Mouse (Mus musculus): Measurements from ENCODE around the gene Gm44805. TPM values are rescaled to one million over a fixed set of nuclear protein-coding genes. Genes with fewer than 3 reads are reported as not detected.

Gene Gm44805
- polyA plus RNA-seq, 2 experiments, result 3.3 to 48.5 TPM

- H3K36me3 ChIP-seq (replicated peaks; ENCODE audit: control insufficient read depth, insufficient read depth, low read depth), result peaks cover 42% of the 10 kb centered on the region
- no peak overlapping the region for H3K4me3 ChIP-seq (ENCODE audit: insufficient read depth in 1 of 2, low read depth in 2 of 2, low read length in 2 of 2)
- H3K9ac ChIP-seq (replicated peaks), result no peak overlapping the region
- H3K9me3 ChIP-seq (ENCODE audit: control insufficient read depth, low read length), result no peaks in the 10 kb centered on the region
- DNase-seq (ENCODE audit: low read depth in 3 of 3, low spot score in 3 of 3) (no peak), ATAC-seq (ENCODE audit: insufficient read depth) (no peak)
- no peaks in the 10 kb centered on the region for H3K27me3 ChIP-seq (ENCODE audit: control insufficient read depth, insufficient read depth, low read length)
- WGBS (ENCODE audit: insufficient replicate concordance), result 84% methylated on average over 10 of the region's 10 CpGs
- H3K4me1 ChIP-seq (replicated peaks; ENCODE audit: control insufficient read depth in 2 of 2, insufficient read depth in 2 of 2, low read length in 1 of 2), result peaks cover 6 to 8% of the 10 kb centered on the region in 2 experiments
- no peak overlapping the region for H3K27ac ChIP-seq
- H3K4me2 ChIP-seq (ENCODE audit: low read depth), result no peak overlapping the region
- TF ChIP-seq EP300 (IDR thresholded peaks at IDR 0.05; ENCODE audit: low read depth) (no peak), CTCF (IDR thresholded peaks at IDR 0.05; ENCODE audit: low read depth) (no peak)
Observed at GRCm38 (mm10) chr7:19710650-19711049, 29.4 kb upstream of the Gm44805 start.

GRCm38 (mm10) chr7:19705271-19705670 is 24.0 kb upstream of the Gm44805 start:
- TF ChIP-seq EP300 (IDR thresholded peaks at IDR 0.05; ENCODE audit: low read depth) (no peak), CTCF (IDR thresholded peaks at IDR 0.05; ENCODE audit: low read depth) (no peak)
- 80% methylated on average over 7 of the region's 7 CpGs for WGBS (ENCODE audit: insufficient replicate concordance)
- DNase-seq (ENCODE audit: low read depth in 3 of 3, low spot score in 3 of 3) (no peak), ATAC-seq (ENCODE audit: insufficient read depth) (no peak)
- H3K9me3 ChIP-seq (ENCODE audit: control insufficient read depth, low read length), result no peaks in the 10 kb centered on the region
- no peak overlapping the region for H3K9ac ChIP-seq (replicated peaks)
- no peaks in the 10 kb centered on the region for H3K27me3 ChIP-seq (ENCODE audit: control insufficient read depth, insufficient read depth, low read length)
- H3K4me2 ChIP-seq (ENCODE audit: low read depth), result no peak overlapping the region
- H3K27ac ChIP-seq, result no peak overlapping the region
- peaks cover 3 to 6% of the 10 kb centered on the region in 2 experiments; a peak in 3 of 4 replicates for H3K4me1 ChIP-seq (replicated peaks; ENCODE audit: control insufficient read depth in 2 of 2, insufficient read depth in 2 of 2, low read length in 1 of 2)
- peaks cover 25% of the 10 kb centered on the region for H3K36me3 ChIP-seq (replicated peaks; ENCODE audit: control insufficient read depth, insufficient read depth, low read depth)
- no peak overlapping the region for H3K4me3 ChIP-seq (ENCODE audit: insufficient read depth in 1 of 2, low read depth in 2 of 2, low read length in 2 of 2)

- Histone ChIP-seq H3K27me3 (ENCODE audit: control insufficient read depth, insufficient read depth, low read length) (no peaks in the 10 kb centered on the region), H3K4me2 (ENCODE audit: low read depth) (no peak overlapping the region), H3K4me3 (ENCODE audit: insufficient read depth in 1 of 2, low read depth in 2 of 2, low read length in 2 of 2) (no peak overlapping the region), H3K27ac (no peak overlapping the region), H3K9me3 (ENCODE audit: control insufficient read depth, low read length) (no peaks in the 10 kb centered on the region), H3K9ac (replicated peaks) (no peak overlapping the region), H3K36me3 (replicated peaks; ENCODE audit: control insufficient read depth, insufficient read depth, low read depth) (peaks cover 21% of the 10 kb centered on the region), H3K4me1 (replicated peaks; ENCODE audit: control insufficient read depth in 2 of 2, insufficient read depth in 2 of 2, low read length in 1 of 2) (peaks cover 4 to 13% of the 10 kb centered on the region in 2 experiments; a peak in 3 of 4 replicates)
- WGBS (ENCODE audit: insufficient replicate concordance), result 77% methylated on average over 4 of the region's 4 CpGs
- no peak for ATAC-seq (ENCODE audit: insufficient read depth)
- no peak for DNase-seq (ENCODE audit: low read depth in 3 of 3, low spot score in 3 of 3)
- TF ChIP-seq EP300 (IDR thresholded peaks at IDR 0.05; ENCODE audit: low read depth) (no peak), CTCF (IDR thresholded peaks at IDR 0.05; ENCODE audit: low read depth) (no peak)
Observed at GRCm38 (mm10) chr7:19704475-19704874, 23.3 kb upstream of the Gm44805 start.

GRCm38 (mm10) chr7:19702859-19703555 is 21.8 kb upstream of the Gm44805 start:
- TF ChIP-seq CTCF (IDR thresholded peaks at IDR 0.05; ENCODE audit: low read depth), result no peak
- no peak for TF ChIP-seq EP300 (IDR thresholded peaks at IDR 0.05; ENCODE audit: low read depth)
- Histone ChIP-seq H3K36me3 (replicated peaks; ENCODE audit: control insufficient read depth, insufficient read depth, low read depth) (peaks cover 10% of the 10 kb centered on the region), H3K4me1 (replicated peaks; ENCODE audit: control insufficient read depth in 2 of 2, insufficient read depth in 2 of 2, low read length in 1 of 2) (peaks cover 7 to 22% of the 10 kb centered on the region in 2 experiments), H3K9ac (replicated peaks) (no peak overlapping the region), H3K4me3 (ENCODE audit: insufficient read depth in 1 of 2, low read depth in 2 of 2, low read length in 2 of 2) (no peak overlapping the region), H3K27me3 (ENCODE audit: control insufficient read depth, insufficient read depth, low read length) (no peaks in the 10 kb centered on the region), H3K9me3 (ENCODE audit: control insufficient read depth, low read length) (no peaks in the 10 kb centered on the region), H3K27ac (no peak overlapping the region), H3K4me2 (ENCODE audit: low read depth) (no peak overlapping the region)
- ATAC-seq (ENCODE audit: insufficient read depth) (no peak), DNase-seq (ENCODE audit: low read depth in 3 of 3, low spot score in 3 of 3) (no peak)
- 77% methylated on average over 16 of the region's 16 CpGs for WGBS (ENCODE audit: insufficient replicate concordance)

GRCm38 (mm10) chr7:19701069-19701761 is 20.0 kb upstream of the Gm44805 start:
- no peak overlapping the region for H3K9ac ChIP-seq (replicated peaks)
- ATAC-seq (ENCODE audit: insufficient read depth), result peak; percentile 75
- H3K27me3 ChIP-seq (ENCODE audit: control insufficient read depth, insufficient read depth, low read length), result no peaks in the 10 kb centered on the region
- 22% methylated on average over 22 of the region's 22 CpGs for WGBS (ENCODE audit: insufficient replicate concordance)
- H3K27ac ChIP-seq, result peak overlapping the region; percentile 53
- peaks cover 7 to 23% of the 10 kb centered on the region in 2 experiments for H3K4me1 ChIP-seq (replicated peaks; ENCODE audit: control insufficient read depth in 2 of 2, insufficient read depth in 2 of 2, low read length in 1 of 2)
- H3K36me3 ChIP-seq (replicated peaks; ENCODE audit: control insufficient read depth, insufficient read depth, low read depth), result peaks cover 11% of the 10 kb centered on the region
- no peaks in the 10 kb centered on the region for H3K9me3 ChIP-seq (ENCODE audit: control insufficient read depth, low read length)
- DNase-seq (ENCODE audit: low read depth in 3 of 3, low spot score in 3 of 3), result no peak
- H3K4me2 ChIP-seq (ENCODE audit: low read depth), result no peak overlapping the region; the same call in 1 of the 2 replicates
- TF ChIP-seq EP300 (IDR thresholded peaks at IDR 0.05; ENCODE audit: low read depth), result no peak
- peak; percentile 82 for TF ChIP-seq CTCF (IDR thresholded peaks at IDR 0.05; ENCODE audit: low read depth)
- no peak overlapping the region for H3K4me3 ChIP-seq (ENCODE audit: insufficient read depth in 1 of 2, low read depth in 2 of 2, low read length in 2 of 2)
